ENCODE assay signal across 17 mouse cellular contexts in the genomic region with DNA sequence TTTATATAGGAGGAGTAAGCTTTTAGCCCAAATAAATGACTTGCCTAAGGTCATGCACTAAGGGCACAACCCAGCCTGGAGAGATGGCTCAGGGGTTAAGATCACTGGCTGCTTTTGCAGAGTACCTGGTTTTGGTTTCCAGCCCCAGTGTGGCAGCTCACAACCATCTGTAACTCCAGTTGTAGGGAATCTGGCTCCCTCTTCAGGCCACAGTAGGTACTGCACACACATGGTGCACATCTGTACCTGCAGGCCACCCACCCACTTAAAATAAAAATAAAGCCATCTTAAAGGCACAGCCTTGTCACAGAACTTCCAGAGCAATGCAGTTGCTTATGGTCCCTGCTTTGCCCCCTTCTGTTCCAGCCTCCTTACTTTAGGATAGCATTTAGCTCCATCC. TPM values are rescaled to one million over a fixed set of nuclear protein-coding genes. Genes with fewer than 3 reads are reported as not detected.
DNase-seq lines count a peak whose midpoint lies in the region; ATAC-seq and TF ChIP-seq lines count a peak whose summit lies in the region.
"Had no signal": no experiment of that assay in that cellular context is flagged by ENCODE, and none has a peak within 500 bp of the region (broad histone marks: within the 10 kb centered on the region; RNA-seq: fewer than 3 reads in every experiment).

No protein-coding gene starts in this region.

- no peaks in the 10 kb centered on the region for H3K27me3 ChIP-seq in kidney, postnatal 0 days (ENCODE audit: insufficient read depth, low read length)
- H3K27me3 ChIP-seq in midbrain, embryonic 14.5 days (ENCODE audit: control insufficient read depth, insufficient read depth, low read length): no peaks in the 10 kb centered on the region
- H3K27me3 ChIP-seq: lung, embryonic 15.5 days; midbrain, embryonic 12.5 days; neural tube, embryonic 13.5 days had no signal

- no peak overlapping the region for H3K4me2 ChIP-seq in kidney, postnatal 0 days (ENCODE audit: low read length)
- H3K4me2 ChIP-seq in midbrain, embryonic 14.5 days (ENCODE audit: low read length): no peak overlapping the region
- H3K4me2 ChIP-seq: lung, embryonic 15.5 days; midbrain, embryonic 12.5 days; neural tube, embryonic 13.5 days had no signal

- 0 out of 2 replicates have a peak, but pooled peaks cover 5% of the 10 kb centered on the region for H3K36me3 ChIP-seq in kidney, postnatal 0 days (ENCODE audit: insufficient read depth, low read length)
- no peaks in the 10 kb centered on the region for H3K36me3 ChIP-seq in midbrain, embryonic 14.5 days (ENCODE audit: control insufficient read depth, insufficient read depth, low read length)
- H3K36me3 ChIP-seq: lung, embryonic 15.5 days had no signal

- no peaks in the 10 kb centered on the region for H3K4me1 ChIP-seq in kidney, postnatal 0 days (replicated peaks; ENCODE audit: insufficient read depth, low read length)
- H3K4me1 ChIP-seq in bone marrow macrophage, adult 2 months (ENCODE audit: control insufficient read depth, insufficient read depth, low read length): no peaks in the 10 kb centered on the region
- no peaks in the 10 kb centered on the region for H3K4me1 ChIP-seq in midbrain, embryonic 14.5 days (ENCODE audit: control insufficient read depth, insufficient read depth, low read length)
- H3K4me1 ChIP-seq: lung, embryonic 15.5 days; midbrain, embryonic 12.5 days; neural tube, embryonic 13.5 days had no signal

- H3K9ac ChIP-seq in kidney, postnatal 0 days (ENCODE audit: low read depth, low read length): no peak overlapping the region
- H3K9ac ChIP-seq in midbrain, embryonic 14.5 days (replicated peaks; ENCODE audit: low read length): no peak overlapping the region
- H3K9ac ChIP-seq: lung, embryonic 15.5 days; midbrain, embryonic 12.5 days; neural tube, embryonic 13.5 days had no signal

- peak; percentile 17 for DNase-seq in CD4-positive, CD25-positive, alpha-beta regulatory T cell, adult 2 months (ENCODE audit: low read depth, low spot score)
- DNase-seq in kidney, postnatal 0 days (ENCODE audit: low spot score): no peak
- DNase-seq in kidney, adult 8-10 months: no peak
- peak; percentile 6 for DNase-seq in 416B (ENCODE audit: low read depth)
- DNase-seq in frontal cortex, postnatal 36 days (ENCODE audit: low spot score in 2 of 2): no peak
- DNase-seq in midbrain, embryonic 14.5 days: no peak
- DNase-seq: adrenal gland, postnatal 10 days; cerebellum, adult 18-20 months; embryo, embryonic 11 days; heart, postnatal 14 days; left cerebral cortex, postnatal 4 days; retina, postnatal 1 day had no signal

- no peak for ATAC-seq in CD4-positive, CD25-positive, alpha-beta regulatory T cell, adult 4 months
- ATAC-seq in kidney, postnatal 0 days (replicated peaks; ENCODE audit: low FRiP score, low read depth): no peak
- no peak for ATAC-seq in midbrain, embryonic 14.5 days (ENCODE audit: low FRiP score, low TSS enrichment)

- no peaks in the 10 kb centered on the region for H3K9me3 ChIP-seq in kidney, postnatal 0 days (replicated peaks; ENCODE audit: low read length)
- H3K9me3 ChIP-seq in midbrain, embryonic 14.5 days (ENCODE audit: control insufficient read depth, low read length): no peaks in the 10 kb centered on the region; the same call in 1 of the 2 replicates
- H3K9me3 ChIP-seq: lung, embryonic 15.5 days; neural tube, embryonic 13.5 days had no signal

- TF ChIP-seq POLR2A in bone marrow macrophage, adult 2 months (IDR thresholded peaks at IDR 0.05; ENCODE audit: borderline replicate concordance, low read depth, low read length): no peak

- H3K27ac ChIP-seq in kidney, postnatal 0 days: no peak overlapping the region
- no peak overlapping the region for H3K27ac ChIP-seq in bone marrow macrophage, adult 2 months (ENCODE audit: insufficient read depth, low read depth, low read length)
- no peak overlapping the region for H3K27ac ChIP-seq in midbrain, embryonic 14.5 days (replicated peaks; ENCODE audit: low read depth, low read length)
- H3K27ac ChIP-seq: lung, embryonic 15.5 days; midbrain, embryonic 12.5 days; neural tube, embryonic 13.5 days had no signal

- peak; percentile 35; the same call in 1 of the 2 replicates for TF ChIP-seq CTCF in kidney, postnatal 0 days (IDR thresholded peaks at IDR 0.05; ENCODE audit: low read depth)
- peak; percentile 28; the same call in 1 of the 2 replicates for TF ChIP-seq CTCF in bone marrow macrophage, adult 2 months (IDR thresholded peaks at IDR 0.05; ENCODE audit: low read depth, low read length)

- H3K4me3 ChIP-seq in kidney, postnatal 0 days (replicated peaks; ENCODE audit: low read depth, low read length): no peak overlapping the region
- no peak overlapping the region for H3K4me3 ChIP-seq in bone marrow macrophage, adult 2 months (ENCODE audit: insufficient read depth, low read length)
- no peak overlapping the region for H3K4me3 ChIP-seq in midbrain, embryonic 14.5 days (replicated peaks; ENCODE audit: low read depth, low read length)
- H3K4me3 ChIP-seq: lung, embryonic 15.5 days; midbrain, embryonic 12.5 days; neural tube, embryonic 13.5 days had no signal

RNA-seq across cellular contexts. Expression of a gene that starts 24.7 kb away (rescaled TPM):
- polyA plus RNA-seq in CD4-positive, CD25-positive, alpha-beta regulatory T cell, adult 4 months (2017; shearing (Covaris generic)): 1 to 10 TPM; 2.7 to 3.3 TPM
- polyA plus RNA-seq in kidney, postnatal 0 days (2015; fragmentation: Nextera tagmentation; extraction: Ambion mirVana): 15.4 and 16.3 TPM in 2 replicates
- 12.2 and 12.7 TPM in 2 replicates for polyA plus RNA-seq in bone marrow macrophage, adult 2 months (2012; ENCODE audit: insufficient read depth, insufficient read length, missing spikeins)
- polyA plus RNA-seq in midbrain, embryonic 14.5 days (2014; fragmentation: Nextera tagmentation; extraction: Ambion mirVana): 18.2 and 19.0 TPM in 2 replicates

Comparison
In these comparisons a context has a peak if more than half of its experiments do, and no peak if none do; other contexts are left out.
1. DNase-seq: peak in CD4-positive, CD25-positive, alpha-beta regulatory T cell, adult 2 months (single experiment) and 416B (single experiment); none in kidney, postnatal 0 days (single experiment), kidney, adult 8-10 months (0 of 2), frontal cortex, postnatal 36 days (0 of 2) and midbrain, embryonic 14.5 days (single experiment).